Mouse (Mus musculus) central nervous system, embryonic 14 days (tissue): ENCODE results near the gene Fbxw20. TPM values are rescaled to one million over a fixed set of nuclear protein-coding genes. Genes with fewer than 3 reads are reported as not detected.

Experiments used
- polyA plus RNA-seq: library from polyadenylated mRNA; depleted of rRNA; stranded (reverse); fragments of >200 nt; gene quantifications from 2 replicates; pipeline ENCODE4 v1.2.3, GENCODE M21; 2012; rRNA removed

Fbxw20 gene
- 0.02 TPM in 1 of 2 replicates, not detected in the other for polyA plus RNA-seq

GRCm38 (mm10) chr9:109234654-109235053 lies at the start of gene Fbxw20:
Fbxw20 (minus strand) TSS chr9:109234754.

GRCm38 (mm10) chr9:109195875-109196274 lies 38.7 kb downstream of the Fbxw20 start, which contains the start of gene Fbxw13:
Fbxw13 (minus strand) TSS chr9:109195975.

Other genes starting within 250 kb of the Fbxw20 start
- gene Ucn2, start 248.7 kb downstream of the Fbxw20 start, polyA plus RNA-seq = 0.34 and 1.1 TPM in 2 replicates
- 26.4 and 26.7 TPM in 2 replicates for gene Pfkfb4, start 243.0 kb downstream of the Fbxw20 start, polyA plus RNA-seq
- gene Shisa5, start 196.2 kb downstream of the Fbxw20 start, polyA plus RNA-seq = 60.7 and 85.5 TPM in 2 replicates
- gene Trex1, start 175.0 kb downstream of the Fbxw20 start, polyA plus RNA-seq = 38.3 and 41.3 TPM in 2 replicates
- gene Atrip, start 160.6 kb downstream of the Fbxw20 start, polyA plus RNA-seq = 40.4 and 41.3 TPM in 2 replicates
- 10.2 and 10.5 TPM in 2 replicates for gene Ccdc51, start 152.3 kb downstream of the Fbxw20 start, polyA plus RNA-seq
- gene Tma7, start 152.2 kb downstream of the Fbxw20 start, polyA plus RNA-seq = 256 and 271 TPM in 2 replicates
- 67.0 and 68.2 TPM in 2 replicates for gene Plxnb1, start 139.4 kb downstream of the Fbxw20 start, polyA plus RNA-seq
- gene Fbxw21, start 72.7 kb downstream of the Fbxw20 start, polyA plus RNA-seq = not detected in 2 replicates
- gene Fbxw13, start 38.8 kb downstream of the Fbxw20 start, polyA plus RNA-seq = not detected in 2 replicates
- not detected in 2 replicates for gene Fbxw14, start 52.9 kb upstream of the Fbxw20 start, polyA plus RNA-seq
- gene Fbxw28, start 104.9 kb upstream of the Fbxw20 start, polyA plus RNA-seq = not detected in 2 replicates
- gene Fbxw22, start 169.5 kb upstream of the Fbxw20 start, polyA plus RNA-seq = 0.04 TPM in 1 of 2 replicates, not detected in the other
- gene Fbxw16, start 214.4 kb upstream of the Fbxw20 start, polyA plus RNA-seq = not detected in 2 replicates